Mouse (Mus musculus) olfactory bulb, adult 2 months (tissue): ENCODE results near the gene Prdm5.

Experiments used
- CTCF ChIP-seq: fragments of 200-500 bp; IDR thresholded peaks from 2 replicates; pipeline ENCODE4 v1.5.1; 2012; ENCODE audit warnings: low read depth, mild to moderate bottlenecking, low read length, moderate library complexity; ENCODE audit not compliant: insufficient read depth
- POLR2A ChIP-seq: fragments of 200-500 bp; IDR thresholded peaks from 2 replicates; pipeline ENCODE4 v1.6.1; 2012; ENCODE audit warnings: mild to moderate bottlenecking, low read depth, low read length, moderate library complexity; ENCODE audit not compliant: insufficient read depth

- no peak for TF ChIP-seq CTCF
- TF ChIP-seq POLR2A = no peak
These were observed 13.7 kb upstream of the Prdm5 start for GRCm38 (mm10) chr6:65765057-65765456.
